Mouse (Mus musculus) midbrain, embryonic 15.5 days (tissue): Measurements from ENCODE around the gene Kiss1. TPM values are rescaled to one million over a fixed set of nuclear protein-coding genes. Genes with fewer than 3 reads are reported as not detected.

Source experiments
- ATAC-seq: fragments of 200-750 bp; cut with Nextera tagmentation; replicated peaks from 2 replicates; pipeline ENCODE4 v1.8.0; 2017; ENCODE audit warnings: moderate TSS enrichment
- H3K27ac ChIP-seq: fragments of 300-500 bp; sonication (generic); 2 replicates; pipeline ENCODE4 v1.5.1; 2015; ENCODE audit warnings: mild to moderate bottlenecking, inconsistent platforms
- H3K27me3 ChIP-seq: fragments of 300-500 bp; sonication (generic); replicated peaks from 2 replicates; pipeline ENCODE4 v1.6.1; 2015; ENCODE audit warnings: inconsistent platforms
- H3K36me3 ChIP-seq: fragments of 300-500 bp; sonication (generic); replicated peaks from 2 replicates; pipeline ENCODE4 v1.6.1; 2015; ENCODE audit warnings: inconsistent platforms
- H3K4me1 ChIP-seq: fragments of 300-500 bp; sonication (generic); 2 replicates; pipeline ENCODE4 v1.6.1; 2015; ENCODE audit warnings: inconsistent platforms
- H3K4me2 ChIP-seq: fragments of 300-500 bp; sonication (generic); 2 replicates; pipeline ENCODE4 v1.6.1; 2015; ENCODE audit warnings: inconsistent platforms, mild to moderate bottlenecking, moderate library complexity
- H3K4me3 ChIP-seq: fragments of 300-500 bp; sonication (generic); 2 replicates; pipeline ENCODE4 v1.5.1; 2015; ENCODE audit warnings: mild to moderate bottlenecking, inconsistent platforms
- H3K9ac ChIP-seq: fragments of 300-500 bp; sonication (generic); 2 replicates; pipeline ENCODE4 v1.6.1; 2015; ENCODE audit warnings: mild to moderate bottlenecking, inconsistent platforms
- H3K9me3 ChIP-seq: fragments of 300-500 bp; sonication (generic); 2 replicates; pipeline ENCODE4 v1.6.1; 2016; ENCODE audit warnings: inconsistent platforms
- WGBS: fragments of 180-500 bp; shearing (Covaris S2); methylation state at CpG from one replicate; pipeline ENCODE4 v1.1.7; 2015; ENCODE audit warnings: mixed read lengths; 5-methylcytosine and 5-hydroxymethylcytosine counted together
- polyA plus RNA-seq: library from polyadenylated mRNA; unstranded; fragments of >200 nt; fragmentation: Nextera tagmentation; extraction: Ambion mirVana; gene quantifications from 2 replicates; pipeline ENCODE4 v1.2.1, GENCODE M21; 2015

Kiss1 gene
- polyA plus RNA-seq, 1 experiment from 2014 or later = not detected

GRCm38 (mm10) chr1:133296376-133296775 lies 25.3 kb upstream of the Kiss1 start:
- peaks cover 45% of the 10 kb centered on the region for H3K36me3 ChIP-seq
- no peaks in the 10 kb centered on the region for H3K27me3 ChIP-seq
- no peak overlapping the region for H3K4me2 ChIP-seq
- H3K4me1 ChIP-seq = peaks cover 5% of the 10 kb centered on the region; the same call in 1 of the 2 replicates
- H3K27ac ChIP-seq = no peak overlapping the region
- no peak overlapping the region for H3K9ac ChIP-seq
- no peak overlapping the region for H3K4me3 ChIP-seq
- WGBS = 89% methylated on average over 9 of the region's 9 CpGs
- H3K9me3 ChIP-seq = no peaks in the 10 kb centered on the region
- ATAC-seq = no peak

- no peak overlapping the region for H3K27ac ChIP-seq
- no peaks in the 10 kb centered on the region for H3K9me3 ChIP-seq
- ATAC-seq = no peak
- H3K4me1 ChIP-seq = peaks cover 5% of the 10 kb centered on the region; the same call in 1 of the 2 replicates
- no peak overlapping the region for H3K9ac ChIP-seq
- H3K36me3 ChIP-seq = peaks cover 26% of the 10 kb centered on the region
- 41% methylated on average over 14 of the region's 14 CpGs for WGBS
- no peak overlapping the region for H3K4me2 ChIP-seq
- H3K4me3 ChIP-seq = no peak overlapping the region
- no peaks in the 10 kb centered on the region for H3K27me3 ChIP-seq
Measured at GRCm38 (mm10) chr1:133298816-133299215, 22.9 kb upstream of the Kiss1 start.

- Histone ChIP-seq H3K27ac (no peak overlapping the region), H3K27me3 (no peaks in the 10 kb centered on the region), H3K4me2 (no peak overlapping the region), H3K9ac (no peak overlapping the region), H3K36me3 (peaks cover 9% of the 10 kb centered on the region; the same call in 1 of the 2 replicates), H3K4me1 (peaks cover 14% of the 10 kb centered on the region; the same call in 1 of the 2 replicates), H3K4me3 (no peak overlapping the region), H3K9me3 (no peaks in the 10 kb centered on the region)
- 39% methylated on average over 3 of the region's 3 CpGs for WGBS
- no peak for ATAC-seq
Measured at GRCm38 (mm10) chr1:133302540-133302939, 19.1 kb upstream of the Kiss1 start.

- Histone ChIP-seq H3K9me3 (no peaks in the 10 kb centered on the region), H3K36me3 (no peaks in the 10 kb centered on the region), H3K27ac (no peak overlapping the region), H3K27me3 (no peaks in the 10 kb centered on the region), H3K4me1 (peaks cover 9% of the 10 kb centered on the region; the same call in 1 of the 2 replicates), H3K4me2 (no peak overlapping the region), H3K4me3 (no peak overlapping the region), H3K9ac (no peak overlapping the region)
- WGBS = 2% methylated on average over 4 of the region's 4 CpGs
- peak; percentile 19; the same call in 1 of the 2 replicates for ATAC-seq
Measured at GRCm38 (mm10) chr1:133306842-133307241, 14.8 kb upstream of the Kiss1 start.

GRCm38 (mm10) chr1:133307318-133307717 lies 14.4 kb upstream of the Kiss1 start:
- Histone ChIP-seq H3K4me3 (no peak overlapping the region), H3K36me3 (no peaks in the 10 kb centered on the region), H3K27me3 (no peaks in the 10 kb centered on the region), H3K4me2 (no peak overlapping the region), H3K9ac (no peak overlapping the region), H3K27ac (no peak overlapping the region), H3K4me1 (peaks cover 13% of the 10 kb centered on the region; the same call in 1 of the 2 replicates), H3K9me3 (no peaks in the 10 kb centered on the region)
- ATAC-seq = peak; percentile 28; the same call in 1 of the 2 replicates
- 16% methylated on average over 6 of the region's 6 CpGs for WGBS

GRCm38 (mm10) chr1:133309652-133310267 lies 11.9 kb upstream of the Kiss1 start, which contains the start of gene Golt1a:
Gene Golt1a, plus strand, starts transcription at chr1:133309800.
- Histone ChIP-seq H3K9me3 (no peaks in the 10 kb centered on the region), H3K4me3 (no peak within 1 kb of the TSS), H3K9ac (no peak within 1 kb of the TSS), H3K4me1 (peaks cover 13% of the 10 kb centered on the region; the same call in 1 of the 2 replicates), H3K4me2 (no peak within 1 kb of the TSS), H3K36me3 (no peaks in the 10 kb centered on the region), H3K27me3 (no peaks in the 10 kb centered on the region), H3K27ac (no peak within 1 kb of the TSS)
- ATAC-seq = no peak
- WGBS = 77% methylated on average over 14 of the region's 14 CpGs

GRCm38 (mm10) chr1:133311240-133311639 lies 10.4 kb upstream of the Kiss1 start:
- Histone ChIP-seq H3K27me3 (no peaks in the 10 kb centered on the region), H3K27ac (no peak overlapping the region), H3K9me3 (no peaks in the 10 kb centered on the region), H3K9ac (no peak overlapping the region), H3K36me3 (no peaks in the 10 kb centered on the region), H3K4me1 (peaks cover 13% of the 10 kb centered on the region; the same call in 1 of the 2 replicates), H3K4me2 (no peak overlapping the region), H3K4me3 (no peak overlapping the region)
- WGBS = 56% methylated on average over 4 of the region's 4 CpGs
- ATAC-seq = no peak; the same call in 1 of the 2 replicates

- Histone ChIP-seq H3K4me1 (peaks cover 10% of the 10 kb centered on the region; the same call in 1 of the 2 replicates), H3K9me3 (no peaks in the 10 kb centered on the region), H3K4me3 (no peak overlapping the region), H3K27ac (peak overlapping the region; percentile 30; the same call in 1 of the 2 replicates), H3K4me2 (peak overlapping the region; percentile 14), H3K27me3 (no peaks in the 10 kb centered on the region), H3K36me3 (no peaks in the 10 kb centered on the region), H3K9ac (no peak overlapping the region)
- WGBS = 11% methylated on average over 10 of the region's 10 CpGs
- peak; percentile 57 for ATAC-seq
Measured at GRCm38 (mm10) chr1:133311946-133312345, 9.7 kb upstream of the Kiss1 start.

GRCm38 (mm10) chr1:133314364-133314763 lies 7.3 kb upstream of the Kiss1 start:
- H3K4me1 ChIP-seq = peaks cover 4% of the 10 kb centered on the region; the same call in 1 of the 2 replicates
- ATAC-seq = no peak
- 28% methylated on average over 8 of the region's 8 CpGs for WGBS
- H3K4me3 ChIP-seq = no peak overlapping the region
- no peaks in the 10 kb centered on the region for H3K9me3 ChIP-seq
- no peaks in the 10 kb centered on the region for H3K27me3 ChIP-seq
- no peak overlapping the region for H3K27ac ChIP-seq
- H3K4me2 ChIP-seq = no peak overlapping the region
- H3K36me3 ChIP-seq = no peaks in the 10 kb centered on the region
- no peak overlapping the region for H3K9ac ChIP-seq

- WGBS = 80% methylated on average over 6 of the region's 6 CpGs
Measured at GRCm38 (mm10) chr1:133315775-133316174, 5.9 kb upstream of the Kiss1 start.

GRCm38 (mm10) chr1:133316577-133316976 lies 5.1 kb upstream of the Kiss1 start:
- Histone ChIP-seq H3K4me1 (peaks cover 4% of the 10 kb centered on the region; the same call in 1 of the 2 replicates), H3K36me3 (no peaks in the 10 kb centered on the region), H3K9me3 (no peaks in the 10 kb centered on the region), H3K4me3 (no peak overlapping the region), H3K4me2 (no peak overlapping the region), H3K27me3 (no peaks in the 10 kb centered on the region), H3K9ac (no peak overlapping the region), H3K27ac (no peak overlapping the region)
- WGBS = 83% methylated on average over 4 of the region's 4 CpGs
- ATAC-seq = no peak

More at GRCm38 (mm10) chr1:133315775-133316174, 5.9 kb upstream of the Kiss1 start:
- no peak overlapping the region for H3K9ac ChIP-seq
- H3K27ac ChIP-seq = no peak overlapping the region
- H3K36me3 ChIP-seq = no peaks in the 10 kb centered on the region
- no peaks in the 10 kb centered on the region for H3K27me3 ChIP-seq
- H3K4me3 ChIP-seq = no peak overlapping the region
- H3K4me2 ChIP-seq = no peak overlapping the region
- peaks cover 4% of the 10 kb centered on the region; the same call in 1 of the 2 replicates for H3K4me1 ChIP-seq
- ATAC-seq = no peak
- H3K9me3 ChIP-seq = no peaks in the 10 kb centered on the region

- no peak overlapping the region for H3K9ac ChIP-seq
- 89% methylated on average over 1 of the region's 1 CpGs for WGBS
- ATAC-seq = no peak
- H3K27ac ChIP-seq = no peak overlapping the region
- H3K4me3 ChIP-seq = no peak overlapping the region
- no peaks in the 10 kb centered on the region for H3K9me3 ChIP-seq
- no peak overlapping the region for H3K4me2 ChIP-seq
- no peaks in the 10 kb centered on the region for H3K36me3 ChIP-seq
- H3K27me3 ChIP-seq = no peaks in the 10 kb centered on the region
- peaks cover under 1% of the 10 kb centered on the region; the same call in 1 of the 2 replicates for H3K4me1 ChIP-seq
Measured at GRCm38 (mm10) chr1:133317149-133317548, 4.5 kb upstream of the Kiss1 start.

- H3K27me3 ChIP-seq = no peaks in the 10 kb centered on the region
Measured at GRCm38 (mm10) chr1:133323333-133323732, 1.7 kb downstream of the Kiss1 start.

More at GRCm38 (mm10) chr1:133323333-133323732, 1.7 kb downstream of the Kiss1 start:
- 48% methylated on average over 5 of the region's 5 CpGs for WGBS
- H3K27ac ChIP-seq = no peak overlapping the region
- 0 out of 2 replicates have a peak, but pooled peaks have one; percentile 28 for ATAC-seq
- no peaks in the 10 kb centered on the region for H3K36me3 ChIP-seq
- no peak overlapping the region for H3K4me3 ChIP-seq
- no peak overlapping the region for H3K4me2 ChIP-seq
- no peaks in the 10 kb centered on the region for H3K9me3 ChIP-seq
- peaks cover 2% of the 10 kb centered on the region; the same call in 1 of the 2 replicates for H3K4me1 ChIP-seq
- no peak overlapping the region for H3K9ac ChIP-seq
